Mouse (Mus musculus) cerebellum, adult 9-11 months (tissue): ENCODE results near the gene Clstn1.

ENCODE experiments used
- DNase-seq: peaks from one replicate; pipeline ENCODE4 v3.0.0; 2022

The Clstn1 gene

DNA sequence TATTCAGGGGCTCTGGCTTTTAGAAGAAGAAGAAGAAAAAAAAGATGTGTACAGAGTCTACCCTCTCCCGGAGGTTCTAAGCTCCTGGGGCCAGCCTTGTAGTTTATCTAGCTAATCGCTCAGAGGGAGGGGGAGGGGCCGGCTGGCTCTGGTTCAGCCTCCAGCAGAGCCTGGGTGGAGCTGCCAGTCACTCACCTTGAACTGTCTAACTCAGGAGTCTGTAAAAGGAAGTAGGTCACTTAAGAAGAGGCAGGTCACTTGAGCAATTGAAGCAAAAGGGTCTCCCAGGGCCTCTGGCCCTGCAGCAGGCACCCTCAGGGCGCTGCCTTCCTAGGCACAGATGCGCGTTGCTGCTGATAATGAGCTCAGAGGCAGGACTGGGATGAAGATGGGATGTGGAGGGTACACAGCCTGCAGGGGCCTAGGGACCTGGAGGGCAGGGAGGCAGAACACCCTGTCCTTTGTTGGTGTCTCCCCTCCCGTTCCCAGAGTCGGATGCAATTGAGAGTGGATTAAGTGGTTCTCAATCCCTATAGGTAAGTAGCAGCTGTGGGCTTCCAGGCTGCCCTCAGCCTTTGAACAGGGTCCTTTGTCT lies 18.7 kb upstream of the Clstn1 start:
- peak; percentile 56 for DNase-seq

- no peak for DNase-seq
Measured at GRCm38 (mm10) chr4:149568622-149569021, 17.6 kb upstream of the Clstn1 start.

- DNase-seq = no peak
Measured at GRCm38 (mm10) chr4:149569781-149570497, 16.3 kb upstream of the Clstn1 start.

DNA sequence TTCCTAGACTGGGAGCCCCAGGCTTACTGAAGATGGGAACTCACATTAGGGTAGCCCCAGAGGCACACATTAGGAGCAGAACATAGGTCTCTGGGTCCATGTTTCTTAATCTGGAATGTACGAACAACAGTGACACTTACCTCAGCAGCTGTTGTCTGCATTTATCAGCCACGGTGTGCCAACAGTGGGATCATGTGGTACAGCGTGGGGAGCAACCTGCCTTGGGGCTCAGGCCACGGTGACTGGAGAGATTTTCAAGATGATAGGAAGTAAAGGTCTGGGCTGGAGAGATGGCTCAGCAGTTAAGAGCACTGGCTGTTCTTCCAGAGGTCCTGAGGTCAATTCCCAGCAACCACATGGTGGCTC lies 15.8 kb upstream of the Clstn1 start:
- no peak for DNase-seq

GRCm38 (mm10) chr4:149571209-149571608 lies 15.1 kb upstream of the Clstn1 start:
- DNase-seq = no peak

DNA sequence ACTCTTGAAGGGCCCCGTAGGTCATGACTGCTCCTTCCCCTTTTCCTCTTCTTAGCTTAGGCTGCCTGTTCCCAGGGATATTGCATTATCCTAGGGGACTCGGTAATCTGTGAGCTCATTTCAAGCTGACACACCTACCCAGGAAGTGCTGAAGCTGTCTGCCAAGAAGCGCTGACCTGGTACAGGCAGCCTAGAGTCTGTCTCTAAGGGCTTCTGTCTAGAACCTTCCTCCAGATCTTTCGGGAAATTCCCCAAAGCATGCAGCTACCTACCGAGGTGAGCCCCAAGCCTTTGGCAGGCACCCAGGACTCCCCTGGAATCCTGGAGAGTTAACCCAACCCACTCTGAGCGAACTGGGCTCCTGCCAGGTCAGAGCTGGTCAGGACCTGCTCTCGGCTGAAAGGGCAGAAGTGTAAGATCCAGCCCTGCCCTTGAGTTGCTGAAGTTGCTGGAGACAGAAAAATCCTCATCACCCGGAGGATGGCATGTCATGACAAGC lies 14.6 kb upstream of the Clstn1 start:
- DNase-seq = peak; percentile 69

- DNase-seq = no peak
Measured at GRCm38 (mm10) chr4:149572446-149572845, 13.8 kb upstream of the Clstn1 start.

GRCm38 (mm10) chr4:149572851-149573250 lies 13.4 kb upstream of the Clstn1 start:
- no peak for DNase-seq

DNA sequence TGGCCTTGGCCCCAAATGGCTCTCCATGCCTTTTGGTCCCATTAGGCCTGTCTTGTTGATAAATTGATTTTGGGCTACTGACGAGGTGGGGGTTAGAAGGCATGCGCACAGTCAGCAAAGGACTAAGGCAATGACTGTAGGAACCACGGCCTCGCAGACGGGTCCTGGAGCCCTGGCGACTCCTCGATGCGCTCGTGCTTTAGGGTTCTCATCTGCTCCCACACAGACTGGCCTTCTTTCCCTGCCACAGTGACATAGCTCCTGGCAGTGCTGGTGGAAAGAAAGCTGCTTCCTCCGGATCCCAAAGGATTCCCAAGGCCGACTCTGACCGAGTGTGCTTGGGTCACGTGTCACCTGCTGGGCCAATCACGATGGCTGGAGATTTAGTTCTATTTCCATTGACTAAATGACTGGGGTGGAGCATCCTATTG lies 11.9 kb upstream of the Clstn1 start:
- DNase-seq = no peak

DNA sequence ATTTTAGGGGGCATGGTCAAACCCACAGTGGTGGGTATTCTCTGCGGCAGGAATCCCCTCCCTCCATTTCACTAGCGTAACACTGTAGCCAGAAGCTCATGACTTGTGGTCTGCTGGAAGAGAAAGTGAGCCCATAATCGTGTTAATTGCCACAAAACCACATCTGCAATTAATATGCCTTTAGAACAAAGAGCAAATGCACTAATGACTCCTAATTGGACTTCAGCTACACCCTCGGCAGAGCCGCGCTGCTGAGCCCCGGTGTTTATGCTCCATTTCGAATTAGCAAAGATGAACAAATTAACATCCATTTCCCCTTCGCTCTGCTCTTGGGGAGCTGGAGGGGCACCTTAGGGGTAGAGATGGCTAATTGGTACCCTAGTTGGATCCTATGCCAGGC lies 10.2 kb upstream of the Clstn1 start:
- no peak for DNase-seq

DNA sequence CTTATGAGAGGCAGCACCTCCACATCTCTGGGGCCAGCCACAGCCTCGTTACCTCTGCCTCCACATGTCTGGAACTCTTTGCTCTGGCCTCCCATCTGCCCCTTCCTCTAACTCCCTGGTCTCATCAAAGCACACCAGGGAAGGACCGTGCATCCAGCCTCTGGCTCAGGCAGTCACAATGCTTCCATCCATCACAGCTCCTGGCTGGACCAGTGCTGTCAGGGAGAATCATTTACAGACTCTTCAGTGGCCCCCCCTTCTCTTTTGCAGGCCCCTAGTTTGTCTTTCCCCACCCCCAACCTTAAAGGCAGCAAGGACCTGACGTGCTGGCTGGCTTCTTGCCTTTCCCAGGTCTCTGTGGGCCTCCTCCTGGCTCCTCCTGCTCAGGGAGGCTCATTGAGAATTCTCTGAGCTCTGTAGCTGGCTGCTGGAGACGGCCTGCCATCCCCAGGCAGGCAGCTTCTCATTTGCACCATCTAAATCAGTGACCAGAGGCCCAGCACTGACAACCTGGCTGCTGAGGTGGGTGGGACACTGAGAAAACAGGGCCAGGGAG lies 9.2 kb upstream of the Clstn1 start:
- DNase-seq = no peak

- no peak for DNase-seq
Measured at GRCm38 (mm10) chr4:149578085-149578681, 8.1 kb upstream of the Clstn1 start.

- DNase-seq = no peak
Measured at GRCm38 (mm10) chr4:149578831-149579230, 7.4 kb upstream of the Clstn1 start.

- peak; percentile 59 for DNase-seq
Measured at GRCm38 (mm10) chr4:149585236-149585635, 1.0 kb upstream of the Clstn1 start.

GRCm38 (mm10) chr4:149586783-149587595 lies 721 bp downstream of the Clstn1 start:
- DNase-seq = peak; percentile 83

DNA sequence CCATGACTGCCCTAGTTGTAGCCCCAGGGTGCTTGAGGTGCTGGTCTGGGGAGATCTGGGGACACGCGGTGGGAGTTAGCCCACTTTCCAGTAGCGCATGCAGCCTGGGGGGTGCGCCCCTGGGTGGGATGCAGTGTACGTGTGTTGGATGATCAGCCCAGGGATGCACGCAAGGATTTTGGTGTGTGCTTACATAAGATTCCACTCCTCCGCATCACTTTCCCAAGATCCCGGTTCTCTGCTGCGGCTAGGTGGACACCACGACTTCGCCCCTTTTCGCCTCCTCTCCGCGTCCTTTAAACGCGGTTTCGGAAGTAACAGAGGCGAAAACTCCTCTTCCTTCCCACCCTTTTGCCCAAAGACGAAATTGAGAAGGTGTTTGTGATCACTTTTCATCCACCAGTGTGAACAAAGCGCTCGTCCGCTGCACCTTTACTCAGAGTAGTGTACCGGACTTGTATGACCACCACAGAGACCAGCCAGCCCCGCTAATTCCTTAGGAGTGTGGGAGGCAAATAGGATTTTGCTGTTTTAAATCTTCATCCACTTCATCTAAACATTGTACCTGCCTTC lies 1.4 kb downstream of the Clstn1 start:
- no peak for DNase-seq

DNA sequence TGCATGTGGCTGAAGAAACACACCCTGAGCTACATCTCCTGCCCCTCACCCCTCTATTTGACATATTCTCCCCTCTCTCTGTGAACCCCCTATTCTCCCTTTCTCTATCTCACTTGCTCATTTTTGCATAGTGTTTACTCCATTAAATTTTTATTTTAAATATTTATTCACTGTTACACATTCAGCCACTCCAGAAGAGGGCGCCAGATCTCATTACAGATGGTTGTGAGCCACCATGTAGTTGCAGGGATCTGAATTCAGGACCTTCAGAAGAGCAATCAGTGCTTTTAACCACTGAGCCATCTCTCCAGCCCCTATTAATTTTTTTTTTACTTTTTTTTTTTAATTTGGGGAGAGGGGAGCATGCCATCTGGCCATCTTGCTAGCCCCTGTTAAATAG lies 3.9 kb downstream of the Clstn1 start:
- no peak for DNase-seq

DNA sequence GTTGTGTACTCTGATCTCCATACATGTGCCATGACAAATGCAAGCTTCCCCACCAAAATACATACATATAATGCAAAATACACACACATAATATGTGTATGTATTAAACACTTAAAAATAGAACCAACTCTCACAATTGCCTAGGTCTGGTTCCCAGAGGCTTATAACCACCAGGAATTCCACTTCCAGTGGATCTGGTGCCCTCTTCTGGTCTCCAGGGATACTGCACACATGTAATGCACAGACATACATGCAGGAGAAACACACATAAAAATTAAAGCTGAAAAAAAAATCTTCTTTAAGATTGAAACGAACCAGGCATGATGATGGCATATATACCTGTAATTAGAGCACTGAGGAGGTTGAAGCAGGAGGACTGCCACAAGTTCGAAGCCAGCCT lies 5.2 kb downstream of the Clstn1 start:
- DNase-seq = no peak

DNA sequence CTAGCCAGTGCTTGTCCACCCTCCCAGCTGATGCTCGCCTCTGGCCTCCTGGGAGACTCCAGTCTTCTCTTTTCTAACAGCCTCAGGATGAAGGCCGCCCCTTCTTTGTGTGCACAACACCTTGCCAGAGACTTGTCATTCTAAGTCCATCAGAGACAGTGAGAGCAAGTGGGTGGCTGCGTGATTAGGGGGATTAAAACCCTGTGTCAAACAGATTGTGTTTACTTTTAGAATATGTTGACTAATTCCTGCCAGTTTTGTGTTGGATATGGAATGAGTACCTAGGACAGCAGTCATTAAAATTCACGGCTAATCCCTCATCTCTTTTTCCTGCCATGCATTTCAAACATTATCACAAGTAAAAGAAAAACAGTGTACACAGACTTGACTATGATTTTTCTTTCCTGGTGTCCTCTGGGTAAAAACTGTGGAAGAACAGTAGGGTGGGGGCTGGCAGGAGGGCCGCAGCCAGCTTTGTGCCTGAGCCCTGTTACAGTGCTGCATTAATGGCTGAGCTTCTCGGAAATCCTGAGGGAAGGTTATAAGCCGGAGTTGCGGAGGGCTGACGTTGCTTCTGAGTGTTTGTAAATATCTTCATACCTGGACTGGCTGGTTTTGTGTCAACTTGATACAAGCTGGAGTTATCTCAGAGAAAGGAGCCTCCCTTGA lies 8.8 kb downstream of the Clstn1 start:
- no peak for DNase-seq

DNA sequence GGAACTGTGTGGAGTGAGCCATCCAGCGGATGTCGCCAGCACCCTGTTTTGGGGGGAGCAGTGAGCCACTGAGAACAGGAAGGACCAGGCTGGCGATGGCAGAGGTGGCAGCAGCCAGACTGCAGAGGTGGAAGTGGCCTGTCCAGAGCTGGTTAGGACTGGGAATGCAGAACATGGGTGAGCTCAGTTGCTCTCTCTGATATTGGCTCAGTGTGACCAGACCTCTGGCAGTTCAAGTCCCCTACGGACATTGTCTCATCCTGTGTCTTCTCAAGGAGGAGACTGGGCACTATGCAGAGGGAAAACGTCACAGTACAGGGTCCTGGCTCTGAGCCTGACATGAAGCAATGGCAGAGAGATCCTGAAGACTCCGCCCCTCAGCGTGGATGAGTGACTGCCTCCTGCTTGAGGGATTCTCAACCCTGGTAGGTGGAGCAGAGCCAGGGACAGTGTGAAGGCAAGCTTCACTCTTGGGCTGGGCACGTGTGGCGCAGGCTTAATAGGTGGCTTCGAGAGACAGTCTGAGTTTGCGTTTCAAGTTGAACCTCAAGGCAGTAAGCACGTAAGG lies 11.5 kb downstream of the Clstn1 start:
- DNase-seq = no peak

DNA sequence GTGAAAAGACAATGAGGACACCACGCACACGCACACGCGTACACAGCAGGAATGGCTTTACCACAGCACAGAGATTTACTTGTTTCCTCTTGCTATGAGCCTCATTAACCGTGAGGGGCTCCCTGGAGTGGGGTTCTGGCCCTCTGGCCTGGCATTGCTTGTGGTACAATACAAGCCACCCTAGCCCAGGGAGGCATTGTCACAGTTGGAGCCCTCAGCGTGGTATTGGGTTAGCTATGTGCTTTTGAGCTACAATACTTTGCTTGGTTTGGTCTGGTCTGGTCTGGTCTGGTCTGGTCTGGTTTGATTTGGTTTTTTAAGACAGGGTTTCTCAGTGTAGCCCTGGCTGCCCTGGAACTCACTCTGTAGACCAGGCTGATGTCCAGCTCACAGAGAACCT lies 13.3 kb downstream of the Clstn1 start:
- DNase-seq = no peak

DNA sequence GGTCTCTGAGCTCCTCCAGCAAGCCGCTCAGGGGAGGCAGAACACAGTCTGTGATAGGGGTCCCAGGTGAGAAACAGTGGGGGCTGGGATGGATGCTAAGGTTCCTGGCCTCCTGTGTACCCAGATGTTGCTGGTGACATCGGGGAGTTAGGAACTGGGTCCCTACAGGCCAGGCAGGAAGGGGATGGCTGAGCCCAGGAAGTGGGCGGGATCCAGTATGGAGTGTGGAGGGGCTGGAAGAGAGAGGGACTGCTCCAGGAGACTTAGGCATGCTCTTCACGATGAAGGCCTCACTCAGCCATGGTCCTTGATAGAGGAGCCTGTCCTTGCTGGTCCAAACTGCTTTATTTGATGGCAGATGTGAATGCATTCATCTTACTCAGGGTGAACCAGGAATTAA lies 13.9 kb downstream of the Clstn1 start:
- DNase-seq = no peak
